Mouse (Mus musculus) lung, embryonic 15.5 days (tissue): ENCODE results near the gene Trmt112. TPM values are rescaled to one million over a fixed set of nuclear protein-coding genes. Genes with fewer than 3 reads are reported as not detected.
A peak's percentile ranks its signal among the peaks of the same experiment; 100 is the strongest.
"Not testable (repeated sequence)": the region's sequence is repeated elsewhere in the genome, so short reads cannot be mapped to it uniquely, and the experiment has no call there.

Source experiments
- ATAC-seq: fragments of 200-750 bp; cut with Nextera tagmentation; 2 replicates; pipeline ENCODE4 v1.8.0; 2017; ENCODE audit warnings: moderate number of reproducible peaks, borderline replicate concordance; ENCODE audit not compliant: low FRiP score, low TSS enrichment; ENCODE audit errors: extremely low read depth
- H3K27ac ChIP-seq: fragments of 300-500 bp; sonication (generic); 2 replicates; pipeline ENCODE4 v1.5.1; 2015; ENCODE audit warnings: moderate library complexity, mild to moderate bottlenecking, inconsistent platforms
- H3K27me3 ChIP-seq: fragments of 300-500 bp; sonication (generic); 2 replicates; pipeline ENCODE4 v1.6.1; 2015; ENCODE audit warnings: inconsistent platforms
- H3K36me3 ChIP-seq: fragments of 300-500 bp; sonication (generic); 2 replicates; pipeline ENCODE4 v1.6.1; 2015; ENCODE audit warnings: inconsistent platforms
- H3K4me1 ChIP-seq: fragments of 300-500 bp; sonication (generic); 2 replicates; pipeline ENCODE4 v1.6.1; 2015; ENCODE audit warnings: inconsistent platforms
- H3K4me2 ChIP-seq: fragments of 300-500 bp; sonication (generic); 2 replicates; pipeline ENCODE4 v1.6.1; 2015; ENCODE audit warnings: inconsistent platforms, mild to moderate bottlenecking, moderate library complexity
- H3K4me3 ChIP-seq: fragments of 300-500 bp; sonication (generic); 2 replicates; pipeline ENCODE4 v1.5.1; 2015; ENCODE audit warnings: mild to moderate bottlenecking, inconsistent platforms
- H3K9ac ChIP-seq: fragments of 300-500 bp; sonication (generic); 2 replicates; pipeline ENCODE4 v1.6.1; 2015; ENCODE audit warnings: inconsistent platforms
- H3K9me3 ChIP-seq: fragments of 300-500 bp; sonication (generic); 2 replicates; pipeline ENCODE4 v1.6.1; 2016; ENCODE audit warnings: inconsistent platforms
- WGBS: fragments of 180-500 bp; shearing (Covaris S2); methylation state at CpG from one replicate; pipeline ENCODE4 v1.1.7; 2015; 5-methylcytosine and 5-hydroxymethylcytosine counted together
- polyA plus RNA-seq: library from polyadenylated mRNA; unstranded; fragments of >200 nt; fragmentation: Nextera tagmentation; extraction: Ambion mirVana; gene quantifications from 2 replicates; pipeline ENCODE4 v1.2.1, GENCODE M21; 2015

The Trmt112 gene
- polyA plus RNA-seq, 1 experiment from 2014 or later = 137 TPM

DNA sequence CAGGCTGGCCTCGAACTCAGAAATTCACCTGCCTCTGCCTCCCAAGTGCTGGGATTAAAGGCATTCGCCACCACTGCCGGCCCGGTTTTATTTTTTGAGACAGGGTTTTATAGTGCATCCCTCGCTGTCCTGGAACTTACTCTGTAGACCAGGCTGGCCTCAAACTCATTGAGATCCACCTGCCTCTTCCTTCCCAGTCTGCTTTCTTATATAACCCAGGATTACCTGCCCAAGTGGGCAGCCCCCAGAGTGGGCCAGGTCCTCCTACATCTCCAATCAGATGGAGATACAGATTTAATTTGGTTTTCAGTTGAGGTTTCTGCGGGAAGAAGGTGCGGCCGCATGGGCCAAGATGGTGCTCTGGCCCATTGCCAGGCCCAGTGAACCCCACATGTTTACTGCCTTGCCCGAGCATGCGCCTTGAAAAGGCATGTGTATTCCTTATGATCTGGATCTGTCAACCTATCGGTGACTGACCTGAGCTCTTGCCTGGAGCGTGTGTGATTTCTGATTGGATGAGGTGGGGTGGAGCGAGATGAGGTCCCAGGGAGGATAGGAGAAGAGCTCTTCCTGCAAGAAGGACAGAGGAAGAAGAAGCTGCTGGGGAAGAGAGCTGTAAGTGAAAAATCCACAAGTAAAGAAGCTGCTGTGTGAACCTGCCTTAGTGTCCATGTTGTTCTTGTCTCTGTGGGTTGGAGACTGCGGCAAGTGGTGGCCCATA lies 15.6 kb upstream of the Trmt112 start:
- no peaks in the 10 kb centered on the region for H3K27me3 ChIP-seq
- no peak overlapping the region for H3K4me2 ChIP-seq
- no peak overlapping the region for H3K27ac ChIP-seq
- H3K9me3 ChIP-seq = no peaks in the 10 kb centered on the region
- no peaks in the 10 kb centered on the region for H3K36me3 ChIP-seq
- no peak overlapping the region for H3K4me3 ChIP-seq
- 90% methylated on average over 14 of the region's 14 CpGs for WGBS
- H3K9ac ChIP-seq = no peak overlapping the region
- no peaks in the 10 kb centered on the region for H3K4me1 ChIP-seq
- ATAC-seq = no peak

DNA sequence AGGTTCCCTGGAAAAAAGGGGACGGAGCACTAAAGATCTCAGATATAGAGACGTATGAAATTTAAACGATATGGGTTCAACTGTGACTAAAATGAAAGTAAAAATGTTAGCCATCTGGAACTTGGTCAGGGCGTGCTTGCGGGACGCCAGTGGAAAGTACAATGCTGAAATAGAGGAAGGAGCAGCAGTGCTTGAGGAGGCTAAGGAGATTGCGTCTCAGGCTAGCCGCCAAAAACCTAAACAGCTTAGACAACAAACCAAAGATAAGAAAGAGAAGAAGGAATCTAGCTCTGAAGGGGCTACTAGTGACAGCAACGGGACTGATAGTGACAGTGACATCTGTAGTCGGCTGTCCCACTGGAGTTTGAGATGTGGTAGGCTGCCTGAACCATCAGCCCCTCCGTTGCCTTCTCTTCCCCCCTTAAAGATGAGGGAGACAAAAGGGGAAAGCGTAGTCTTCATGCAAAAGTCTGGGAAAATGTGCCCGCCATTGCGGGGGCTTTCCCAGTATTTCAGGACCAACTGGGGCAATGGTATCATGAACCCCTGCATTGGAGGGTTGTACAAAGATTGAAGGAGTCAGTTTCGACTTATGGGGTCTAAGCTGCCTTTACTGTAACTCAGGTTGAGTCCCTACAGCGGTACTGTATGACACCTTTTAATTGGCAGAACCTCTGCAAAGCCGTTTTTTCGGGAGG lies 13.7 kb upstream of the Trmt112 start:
- not testable (repeated sequence) for H3K4me3 ChIP-seq, H3K27me3 ChIP-seq, H3K36me3 ChIP-seq, H3K27ac ChIP-seq, ATAC-seq, H3K9ac ChIP-seq, H3K9me3 ChIP-seq, H3K4me1 ChIP-seq, H3K4me2 ChIP-seq
- WGBS = 75% methylated on average over 18 of the region's 18 CpGs

DNA sequence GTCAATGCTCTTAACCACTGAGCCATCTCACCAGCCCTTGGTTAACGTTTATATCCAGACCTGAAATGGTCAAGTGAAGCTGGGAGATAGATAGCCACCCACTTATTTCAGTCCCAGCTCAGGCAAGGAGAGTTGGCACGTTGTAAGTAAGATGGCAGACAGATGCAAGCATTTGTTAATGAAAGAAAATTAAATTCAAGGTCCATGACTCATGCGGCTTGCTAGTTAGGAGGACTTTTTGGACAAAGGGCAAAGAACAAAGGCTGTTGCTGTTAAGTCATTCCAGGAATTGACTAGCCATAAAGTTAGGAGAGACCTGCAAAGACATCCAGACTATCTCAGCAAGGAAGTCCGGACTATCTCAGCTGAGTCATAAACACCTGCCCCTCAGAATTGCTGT lies 9.9 kb upstream of the Trmt112 start:
- Histone ChIP-seq H3K4me2 (no peak overlapping the region), H3K9ac (no peak overlapping the region), H3K9me3 (no peaks in the 10 kb centered on the region; the same call in 1 of the 2 replicates), H3K4me3 (no peak overlapping the region), H3K27me3 (no peaks in the 10 kb centered on the region), H3K4me1 (no peaks in the 10 kb centered on the region), H3K36me3 (no peaks in the 10 kb centered on the region), H3K27ac (no peak overlapping the region)
- no peak for ATAC-seq
- whole genome bisulfite sequencing = 76% methylated on average over 4 of the region's 4 CpGs

DNA sequence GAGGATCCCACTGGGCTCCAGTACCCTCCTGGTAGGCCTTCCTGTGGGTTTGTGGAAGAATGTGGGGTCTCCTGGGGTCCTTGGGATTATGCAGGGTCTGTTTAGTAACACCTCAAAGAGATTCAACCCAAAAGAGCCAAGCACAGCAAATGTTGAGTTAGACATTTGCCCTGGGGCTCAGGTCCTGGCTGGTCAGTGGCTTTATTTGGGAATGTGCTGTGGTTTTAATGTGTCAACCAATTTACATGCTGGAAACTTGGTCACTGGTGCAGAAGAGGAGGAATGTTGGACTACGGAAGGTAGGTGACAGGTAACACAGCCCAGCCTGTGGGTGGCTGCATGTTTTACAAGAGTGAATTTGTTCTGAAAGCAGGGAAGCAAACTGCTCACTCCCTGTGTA lies 6.5 kb upstream of the Trmt112 start:
- Histone ChIP-seq H3K27ac (no peak overlapping the region), H3K4me3 (no peak overlapping the region), H3K36me3 (peaks cover 17% of the 10 kb centered on the region; the same call in 1 of the 2 replicates), H3K9ac (no peak overlapping the region), H3K27me3 (no peaks in the 10 kb centered on the region), H3K9me3 (no peaks in the 10 kb centered on the region; the same call in 1 of the 2 replicates), H3K4me1 (peaks cover 7% of the 10 kb centered on the region), H3K4me2 (no peak overlapping the region)
- no peak for ATAC-seq
- 78% methylated on average over 1 of the region's 1 CpGs for WGBS

DNA sequence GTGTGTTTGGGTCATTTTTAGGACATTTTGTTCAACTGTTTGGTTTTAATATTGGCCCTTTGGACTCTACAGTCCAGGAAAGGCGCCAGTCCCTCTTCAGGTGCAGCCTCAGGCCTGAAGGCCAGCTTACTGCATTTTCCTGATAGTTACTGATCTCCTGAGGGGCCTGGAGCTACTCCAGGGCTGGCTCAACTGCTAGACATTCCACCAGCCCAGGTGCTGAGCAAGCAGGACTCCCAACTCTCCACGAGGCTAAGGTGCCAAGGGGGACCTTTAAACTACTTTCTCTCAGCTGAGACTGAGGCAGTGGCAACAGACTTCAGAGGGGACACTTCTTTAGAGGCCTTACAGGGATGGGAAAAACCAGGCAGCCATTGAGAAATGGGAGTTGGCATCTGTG lies 4.7 kb upstream of the Trmt112 start:
- Histone ChIP-seq H3K27ac (no peak overlapping the region), H3K36me3 (peaks cover 17% of the 10 kb centered on the region; the same call in 1 of the 2 replicates), H3K27me3 (no peaks in the 10 kb centered on the region), H3K9ac (no peak overlapping the region), H3K9me3 (no peaks in the 10 kb centered on the region; the same call in 1 of the 2 replicates), H3K4me1 (peaks cover 19% of the 10 kb centered on the region), H3K4me2 (no peak overlapping the region), H3K4me3 (no peak overlapping the region)
- 73% methylated on average over 2 of the region's 2 CpGs for WGBS
- ATAC-seq = no peak

DNA sequence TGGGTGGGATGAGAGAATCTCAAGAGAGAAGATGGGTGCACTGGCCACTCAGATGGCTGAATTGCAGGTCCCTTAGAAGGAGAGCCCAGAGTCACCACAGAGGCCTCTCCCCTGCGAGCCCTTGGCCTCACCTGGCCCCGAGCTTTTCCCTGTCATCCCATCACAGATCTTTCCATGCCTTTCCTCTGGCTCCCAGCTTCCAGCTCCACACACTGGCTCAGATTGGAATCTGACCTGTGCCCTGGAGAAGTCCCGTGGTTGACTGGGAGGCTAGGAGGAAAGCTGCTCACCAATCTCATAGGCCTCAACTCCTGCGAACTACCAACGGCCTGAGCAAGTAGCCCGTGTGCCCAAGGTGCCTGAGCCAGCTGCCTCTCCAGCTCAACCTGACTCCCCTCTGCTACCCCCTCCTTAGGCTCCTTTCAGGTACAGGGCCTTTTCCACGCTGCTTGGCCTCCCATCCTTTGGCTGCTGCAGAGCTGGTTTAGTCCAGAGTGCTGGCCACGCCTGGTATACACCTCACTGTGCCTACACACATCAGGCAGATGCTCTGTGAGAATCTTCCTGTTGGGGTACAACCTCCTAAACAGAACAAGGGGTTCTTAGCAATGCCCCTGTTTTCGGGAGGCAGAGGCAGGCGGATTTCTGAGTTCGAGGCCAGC lies 3.9 kb upstream of the Trmt112 start:
- no peak overlapping the region for H3K4me2 ChIP-seq
- no peaks in the 10 kb centered on the region for H3K27me3 ChIP-seq
- H3K27ac ChIP-seq = no peak overlapping the region
- peaks cover 17% of the 10 kb centered on the region; the same call in 1 of the 2 replicates for H3K36me3 ChIP-seq
- no peaks in the 10 kb centered on the region for H3K9me3 ChIP-seq
- 86% methylated on average over 11 of the region's 11 CpGs for WGBS
- peaks cover 19% of the 10 kb centered on the region for H3K4me1 ChIP-seq
- H3K4me3 ChIP-seq = no peak overlapping the region
- H3K9ac ChIP-seq = no peak overlapping the region
- ATAC-seq = no peak

DNA sequence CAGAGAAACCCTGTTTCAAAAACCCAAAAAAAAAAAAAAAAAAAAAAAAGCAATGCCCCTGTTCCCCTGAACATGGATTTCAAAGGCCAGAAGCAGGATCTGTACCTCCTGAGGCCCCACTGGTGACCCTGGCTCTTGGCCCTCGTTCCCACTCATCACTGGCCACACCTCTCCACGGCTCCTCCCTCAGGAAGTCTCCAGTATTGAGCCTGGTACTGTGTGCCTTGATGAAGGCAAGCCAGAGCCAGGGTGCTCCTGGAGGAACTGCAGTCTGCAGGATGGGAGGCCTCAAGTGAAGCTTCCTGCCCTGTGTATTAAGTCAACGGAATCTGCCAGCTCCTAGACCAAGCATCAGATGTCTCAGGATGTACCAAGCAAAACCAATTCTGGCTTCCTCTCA lies 3.3 kb upstream of the Trmt112 start:
- no peak overlapping the region for H3K4me3 ChIP-seq
- H3K27me3 ChIP-seq = no peaks in the 10 kb centered on the region
- WGBS = 73% methylated on average over 3 of the region's 3 CpGs
- H3K36me3 ChIP-seq = peaks cover 19% of the 10 kb centered on the region; the same call in 1 of the 2 replicates
- H3K27ac ChIP-seq = no peak overlapping the region
- H3K4me1 ChIP-seq = peaks cover 23% of the 10 kb centered on the region
- no peak overlapping the region for H3K4me2 ChIP-seq
- ATAC-seq = no peak
- H3K9ac ChIP-seq = no peak overlapping the region
- H3K9me3 ChIP-seq = no peaks in the 10 kb centered on the region

DNA sequence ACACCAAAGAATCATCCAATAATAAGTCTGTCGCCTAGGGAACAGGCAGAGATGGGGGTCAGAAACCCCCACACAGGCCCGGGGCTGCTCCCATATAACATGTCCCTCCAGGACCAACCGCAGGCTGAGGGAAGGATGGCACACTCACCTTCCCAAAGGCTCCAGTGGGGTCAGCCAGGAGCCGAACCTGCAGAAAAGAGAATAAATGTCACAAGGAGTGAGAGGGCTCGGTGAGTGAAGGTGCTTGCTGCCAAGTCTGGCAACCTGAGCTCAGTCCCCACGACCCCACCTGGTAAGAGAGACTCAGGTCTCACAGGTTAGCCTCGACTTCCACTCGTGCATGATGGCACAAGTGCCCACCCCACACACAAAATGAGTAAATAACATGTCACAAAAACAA lies 2.4 kb upstream of the Trmt112 start:
- no peak for ATAC-seq
- H3K4me3 ChIP-seq = no peak overlapping the region
- no peaks in the 10 kb centered on the region for H3K27me3 ChIP-seq
- peaks cover 28% of the 10 kb centered on the region for H3K36me3 ChIP-seq
- WGBS = 90% methylated on average over 8 of the region's 8 CpGs
- H3K27ac ChIP-seq = no peak overlapping the region
- H3K9ac ChIP-seq = no peak overlapping the region
- H3K9me3 ChIP-seq = no peaks in the 10 kb centered on the region
- no peak overlapping the region for H3K4me2 ChIP-seq
- peaks cover 26% of the 10 kb centered on the region for H3K4me1 ChIP-seq

DNA sequence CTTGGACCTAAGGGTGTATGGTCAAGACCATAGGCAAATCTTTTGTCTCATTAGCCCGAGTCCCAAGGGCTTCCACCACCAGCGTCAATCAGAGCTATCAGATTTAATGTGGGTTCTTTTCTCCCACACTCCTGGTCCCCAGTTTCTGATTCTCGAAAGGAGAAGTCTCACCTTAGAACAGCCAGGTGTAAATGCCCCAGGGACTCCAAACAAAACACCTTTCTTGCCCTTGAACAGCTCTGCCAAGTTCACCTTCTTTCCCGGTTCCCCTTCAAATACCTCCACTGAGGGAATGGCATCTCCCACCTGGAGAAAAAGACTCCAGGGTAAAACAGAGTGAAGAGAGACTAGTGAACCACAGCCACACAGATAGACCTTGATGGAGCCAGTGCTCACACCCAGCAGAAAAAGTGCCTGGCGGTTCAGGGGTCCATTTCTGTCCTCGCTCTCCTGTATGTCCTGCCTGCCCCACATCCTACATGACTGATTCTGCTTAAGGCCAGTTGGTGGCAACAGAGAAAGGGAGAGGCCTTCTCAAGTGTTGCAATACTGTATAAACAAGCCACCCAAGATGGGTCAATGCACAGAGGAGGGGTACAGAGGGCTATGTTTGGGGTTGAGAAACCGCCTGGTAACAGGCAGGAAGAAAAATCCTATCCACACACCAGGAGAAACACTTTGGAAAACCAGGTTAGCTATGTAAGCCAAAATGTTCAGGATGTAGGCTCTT lies 1.5 kb upstream of the Trmt112 start:
- Histone ChIP-seq H3K4me1 (peaks cover 26% of the 10 kb centered on the region), H3K36me3 (peaks cover 35% of the 10 kb centered on the region), H3K27ac (0 out of 2 replicates have a peak overlapping the region, but pooled peaks have one; percentile 97), H3K4me3 (peak overlapping the region; percentile 56), H3K9me3 (no peaks in the 10 kb centered on the region), H3K27me3 (no peaks in the 10 kb centered on the region), H3K4me2 (peak overlapping the region; percentile 71), H3K9ac (peak overlapping the region; percentile 60; the same call in 1 of the 2 replicates)
- ATAC-seq = no peak
- 77% methylated on average over 7 of the region's 7 CpGs for WGBS

DNA sequence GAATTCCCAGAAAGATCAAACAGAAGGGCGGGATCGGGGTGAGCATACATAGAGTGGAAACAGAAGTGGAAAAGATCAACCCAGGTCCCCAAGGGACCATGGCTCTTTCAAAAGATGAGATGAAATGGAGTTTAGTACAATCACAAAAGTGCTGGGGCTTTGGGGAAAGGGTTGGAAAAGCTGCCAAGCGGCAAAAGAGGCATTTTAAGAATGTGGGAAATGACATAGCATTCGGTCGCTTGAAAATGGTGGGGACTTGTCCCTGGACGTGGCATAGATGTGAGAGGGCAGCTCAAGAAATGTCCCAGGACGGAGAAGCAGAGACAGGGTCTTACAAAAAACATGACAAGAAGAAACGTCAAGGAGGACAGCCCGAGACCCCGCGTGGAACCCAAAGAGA lies 477 bp upstream of the Trmt112 start:
- peak overlapping the region; percentile 97 for H3K27ac ChIP-seq
- H3K36me3 ChIP-seq = peaks cover 42% of the 10 kb centered on the region
- H3K9me3 ChIP-seq = no peaks in the 10 kb centered on the region
- H3K9ac ChIP-seq = peak overlapping the region; percentile 60
- H3K4me3 ChIP-seq = peak overlapping the region; percentile 56
- WGBS = 3% methylated on average over 11 of the region's 11 CpGs
- no peaks in the 10 kb centered on the region for H3K27me3 ChIP-seq
- peaks cover 26% of the 10 kb centered on the region for H3K4me1 ChIP-seq
- H3K4me2 ChIP-seq = peak overlapping the region; percentile 71
- ATAC-seq = no peak

DNA sequence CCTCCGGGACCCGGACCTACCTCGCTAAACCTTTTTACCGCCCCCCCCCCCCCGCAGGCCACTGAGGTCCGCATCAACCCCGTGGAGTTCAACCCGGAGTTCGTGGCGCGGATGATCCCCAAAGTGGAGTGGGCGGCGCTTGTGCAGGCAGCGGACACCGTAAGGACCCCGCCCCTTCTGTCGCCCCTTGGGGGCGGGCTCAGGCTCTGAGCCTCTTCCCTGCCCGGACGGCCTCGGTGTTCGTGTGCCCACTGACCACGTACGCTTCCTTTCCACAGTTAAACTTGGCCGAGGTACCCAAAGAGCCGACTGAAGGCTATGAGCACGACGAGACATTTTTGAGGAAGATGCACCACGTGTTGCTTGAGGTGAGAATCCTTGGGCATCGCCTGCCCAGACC lies 808 bp downstream of the Trmt112 start:
- peak; percentile 58 for ATAC-seq
- WGBS = under 1% methylated on average over 30 of the region's 30 CpGs
- Histone ChIP-seq H3K9ac (peak overlapping the region; percentile 60), H3K36me3 (peaks cover 41% of the 10 kb centered on the region), H3K4me3 (peak overlapping the region; percentile 56), H3K4me1 (peaks cover 26% of the 10 kb centered on the region), H3K27ac (peak overlapping the region; percentile 97), H3K4me2 (peak overlapping the region; percentile 71)
- H3K27me3 ChIP-seq, H3K9me3 ChIP-seq: not testable (repeated sequence)
